Mouse (Mus musculus) small intestine, adult 2 months (tissue): ENCODE results near the gene Ptbp3.

Experiments
- CTCF ChIP-seq: fragments of 200-500 bp; IDR thresholded peaks from 2 replicates; pipeline ENCODE4 v1.5.1; 2012; ENCODE audit warnings: low read depth, mild to moderate bottlenecking, control low read depth, inconsistent platforms, low read length, moderate library complexity, mixed read lengths; ENCODE audit not compliant: insufficient replicate concordance, insufficient read length; ENCODE audit errors: extremely low read depth
- POLR2A ChIP-seq: fragments of 200-500 bp; IDR thresholded peaks from 2 replicates; pipeline ENCODE4 v1.6.1; 2012; ENCODE audit warnings: low read depth, mild to moderate bottlenecking, control low read depth, inconsistent platforms, low read length, moderate library complexity

DNA sequence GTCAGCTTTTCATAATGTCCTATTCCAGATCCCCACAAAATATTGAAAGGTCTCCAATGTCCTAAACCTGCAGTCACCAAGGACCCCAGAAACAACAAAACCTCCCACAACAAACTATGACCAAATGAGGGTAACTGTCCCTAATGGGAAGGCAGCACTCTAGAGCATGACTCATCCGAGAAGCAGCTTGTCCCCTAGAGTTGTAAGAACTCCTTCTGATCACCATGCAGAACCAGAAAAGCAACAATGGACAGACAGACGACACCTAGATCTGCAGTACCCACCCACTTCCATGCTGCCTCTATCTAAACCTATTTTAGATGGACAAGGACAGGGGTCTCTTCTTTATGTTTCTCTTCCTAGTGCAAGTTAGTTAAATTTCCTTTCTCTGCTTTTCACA lies 22.4 kb downstream of the Ptbp3 start:
- TF ChIP-seq POLR2A (no peak), CTCF (no peak)
